Mouse (Mus musculus) embryonic facial prominence, embryonic 13.5 days (tissue): ENCODE measurements around the gene Klhdc8a. TPM values are rescaled to one million over a fixed set of nuclear protein-coding genes. Genes with fewer than 3 reads are reported as not detected.

ENCODE experiments used
- ATAC-seq: fragments of 200-750 bp; cut with Nextera tagmentation; 2 replicates; pipeline ENCODE4 v1.8.0; 2017; ENCODE audit warnings: low read depth; ENCODE audit not compliant: insufficient number of reproducible peaks, insufficient read depth, low FRiP score, low TSS enrichment
- H3K27ac ChIP-seq: fragments of 300-500 bp; sonication (generic); 2 replicates; pipeline ENCODE4 v1.5.1; 2015; ENCODE audit warnings: moderate library complexity, mild to moderate bottlenecking, inconsistent platforms
- H3K27me3 ChIP-seq: fragments of 300-500 bp; sonication (generic); 2 replicates; pipeline ENCODE4 v1.6.1; 2015; ENCODE audit warnings: mild to moderate bottlenecking, inconsistent platforms
- H3K36me3 ChIP-seq: fragments of 300-500 bp; sonication (generic); 2 replicates; pipeline ENCODE4 v1.6.1; 2015; ENCODE audit warnings: mild to moderate bottlenecking, inconsistent platforms
- H3K4me1 ChIP-seq: fragments of 300-500 bp; sonication (generic); 2 replicates; pipeline ENCODE4 v1.6.1; 2015; ENCODE audit warnings: inconsistent platforms
- H3K4me2 ChIP-seq: fragments of 300-500 bp; sonication (generic); 2 replicates; pipeline ENCODE4 v1.6.1; 2015; ENCODE audit warnings: moderate library complexity, mild to moderate bottlenecking, inconsistent platforms
- H3K4me3 ChIP-seq: fragments of 300-500 bp; sonication (generic); 2 replicates; pipeline ENCODE4 v1.5.1; 2015; ENCODE audit warnings: mild to moderate bottlenecking, inconsistent platforms
- H3K9ac ChIP-seq: fragments of 300-500 bp; sonication (generic); 2 replicates; pipeline ENCODE4 v1.6.1; 2015; ENCODE audit warnings: mild to moderate bottlenecking, inconsistent platforms
- H3K9me3 ChIP-seq: fragments of 300-500 bp; sonication (generic); 2 replicates; pipeline ENCODE4 v1.6.1; 2016; ENCODE audit warnings: inconsistent platforms
- WGBS: fragments of 180-500 bp; shearing (Covaris S2); methylation state at CpG from one replicate; pipeline ENCODE4 v1.1.7; 2015; ENCODE audit warnings: mixed read lengths; 5-methylcytosine and 5-hydroxymethylcytosine counted together
- polyA plus RNA-seq: library from polyadenylated mRNA; unstranded; fragments of >200 nt; fragmentation: Nextera tagmentation; extraction: Ambion mirVana; gene quantifications from 2 replicates; pipeline ENCODE4 v1.2.1, GENCODE M21; 2015

Klhdc8a gene
- polyA plus RNA-seq, 1 experiment from 2014 or later = 0.25 TPM

DNA sequence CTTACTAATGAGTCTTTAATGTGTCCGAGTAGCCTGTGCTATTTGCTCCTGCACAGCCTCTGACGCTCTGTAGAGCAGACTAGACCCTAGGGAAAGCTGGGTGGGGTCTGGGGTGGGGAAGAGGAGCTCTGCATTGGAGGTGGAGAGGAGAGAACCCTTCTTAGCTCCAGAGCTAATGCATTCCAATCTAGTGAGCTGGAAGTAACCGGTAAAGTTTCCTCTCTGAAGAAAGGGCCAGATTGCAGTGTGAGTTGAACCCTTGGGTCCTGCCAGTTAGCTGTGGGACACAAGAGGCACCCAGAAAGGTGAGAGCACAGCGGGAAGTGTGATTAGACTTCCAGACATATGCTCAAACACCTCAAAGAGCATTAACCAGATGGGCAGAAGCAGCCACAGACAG, 6.7 kb upstream of the Klhdc8a start:
- H3K27ac ChIP-seq = peak overlapping the region; percentile 81
- peaks cover 26% of the 10 kb centered on the region for H3K4me1 ChIP-seq
- peak overlapping the region; percentile 27; the same call in 1 of the 2 replicates for H3K9ac ChIP-seq
- H3K36me3 ChIP-seq = no peaks in the 10 kb centered on the region
- no peak for ATAC-seq
- peaks cover 17% of the 10 kb centered on the region for H3K27me3 ChIP-seq
- no peak overlapping the region for H3K4me3 ChIP-seq
- no peaks in the 10 kb centered on the region for H3K9me3 ChIP-seq
- H3K4me2 ChIP-seq = no peak overlapping the region
- 34% methylated on average over 4 of the region's 4 CpGs for WGBS

GRCm38 (mm10) chr1:132292318-132293129, 5.9 kb upstream of the Klhdc8a start:
- H3K4me3 ChIP-seq = no peak overlapping the region
- H3K9ac ChIP-seq = no peak overlapping the region
- peaks cover 26% of the 10 kb centered on the region for H3K4me1 ChIP-seq
- peaks cover 25% of the 10 kb centered on the region for H3K27me3 ChIP-seq
- H3K4me2 ChIP-seq = no peak overlapping the region
- WGBS = 37% methylated on average over 21 of the region's 21 CpGs
- no peaks in the 10 kb centered on the region for H3K9me3 ChIP-seq
- peak overlapping the region; percentile 81 for H3K27ac ChIP-seq
- no peaks in the 10 kb centered on the region for H3K36me3 ChIP-seq
- ATAC-seq = 0 out of 2 replicates have a peak, but pooled peaks have one; percentile 23

- peaks cover 55% of the 10 kb centered on the region for H3K27me3 ChIP-seq
- H3K9me3 ChIP-seq = no peaks in the 10 kb centered on the region
- no peak overlapping the region for H3K4me2 ChIP-seq
- ATAC-seq = no peak
- no peak overlapping the region for H3K9ac ChIP-seq
- no peaks in the 10 kb centered on the region for H3K36me3 ChIP-seq
- 54% methylated on average over 7 of the region's 7 CpGs for WGBS
- no peak overlapping the region for H3K4me3 ChIP-seq
- H3K4me1 ChIP-seq = peaks cover 38% of the 10 kb centered on the region
- H3K27ac ChIP-seq = no peak overlapping the region
Observed at GRCm38 (mm10) chr1:132295506-132295905, 2.9 kb upstream of the Klhdc8a start.

DNA sequence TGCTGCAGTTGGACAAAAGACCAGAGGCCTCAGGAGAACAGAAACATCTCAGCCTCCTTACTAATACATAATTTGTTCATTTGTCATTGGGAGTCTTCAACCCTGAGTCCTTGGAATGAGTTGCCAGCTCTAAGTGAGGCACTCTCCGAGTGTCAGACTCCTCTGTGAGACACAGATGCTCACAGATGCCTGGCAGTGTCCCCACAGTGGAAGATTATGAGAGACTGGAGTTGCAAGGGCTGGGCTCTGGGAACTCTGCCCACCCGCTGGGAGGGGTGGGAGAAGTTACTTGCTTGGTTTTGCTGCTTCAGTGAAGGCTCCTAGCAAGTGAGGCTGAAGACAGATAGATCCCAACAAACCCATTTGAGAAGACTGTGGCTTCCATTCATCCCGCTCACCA, 2.4 kb upstream of the Klhdc8a start:
- no peak for ATAC-seq
- WGBS = 65% methylated on average over 3 of the region's 3 CpGs
- no peak overlapping the region for H3K27ac ChIP-seq
- peaks cover 36% of the 10 kb centered on the region for H3K4me1 ChIP-seq
- H3K9ac ChIP-seq = no peak overlapping the region
- no peaks in the 10 kb centered on the region for H3K36me3 ChIP-seq
- no peaks in the 10 kb centered on the region for H3K9me3 ChIP-seq
- no peak overlapping the region for H3K4me3 ChIP-seq
- H3K27me3 ChIP-seq = peaks cover 60% of the 10 kb centered on the region
- no peak overlapping the region for H3K4me2 ChIP-seq

DNA sequence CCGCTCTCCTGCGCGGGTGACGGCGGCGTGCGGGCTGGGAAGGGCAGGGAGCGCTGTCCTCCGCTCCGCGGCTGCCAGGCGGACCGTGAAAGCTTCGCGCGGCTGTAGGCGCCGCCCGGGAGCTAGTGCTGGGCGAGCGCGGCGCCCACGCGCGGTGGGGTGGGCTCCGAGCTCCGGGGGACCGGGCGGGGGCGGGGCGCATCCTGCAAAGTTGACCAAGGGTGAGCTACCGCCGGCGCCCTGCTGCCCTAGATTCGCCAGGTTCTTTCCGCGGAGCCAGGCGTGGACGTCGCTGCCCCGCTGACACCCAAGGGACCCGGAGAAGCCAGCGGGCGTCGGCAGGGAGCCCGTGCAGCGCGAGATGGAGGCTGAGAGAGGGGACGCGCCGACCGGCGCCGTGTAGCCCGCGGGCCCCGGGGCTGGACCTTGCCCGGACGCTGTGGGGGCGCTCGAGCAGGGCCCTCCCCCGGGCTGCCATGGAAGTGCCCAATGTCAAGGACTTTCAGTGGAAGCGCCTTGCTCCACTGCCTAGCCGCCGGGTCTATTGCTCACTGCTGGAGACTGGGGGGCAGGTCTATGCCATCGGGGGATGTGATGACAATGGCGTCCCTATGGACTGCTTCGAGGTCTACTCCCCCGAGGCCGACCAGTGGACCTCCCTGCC, 507 bp downstream of the Klhdc8a start:
- Histone ChIP-seq H3K4me2 (peak overlapping the region; percentile 100), H3K9ac (peak overlapping the region; percentile 74), H3K4me3 (peak overlapping the region; percentile 61), H3K4me1 (peaks cover 15% of the 10 kb centered on the region), H3K27me3 (peaks cover 71% of the 10 kb centered on the region), H3K27ac (no peak overlapping the region), H3K36me3 (no peaks in the 10 kb centered on the region), H3K9me3 (no peaks in the 10 kb centered on the region)
- under 1% methylated on average over 65 of the region's 71 CpGs for WGBS
- no peak for ATAC-seq

GRCm38 (mm10) chr1:132299744-132300143, 1.3 kb downstream of the Klhdc8a start:
- Histone ChIP-seq H3K4me3 (no peak overlapping the region), H3K36me3 (no peaks in the 10 kb centered on the region), H3K9me3 (no peaks in the 10 kb centered on the region), H3K27me3 (peaks cover 71% of the 10 kb centered on the region), H3K4me1 (peaks cover 15% of the 10 kb centered on the region), H3K27ac (no peak overlapping the region), H3K4me2 (peak overlapping the region; percentile 100; the same call in 1 of the 2 replicates), H3K9ac (no peak overlapping the region)
- ATAC-seq = no peak
- 83% methylated on average over 5 of the region's 5 CpGs for WGBS

DNA sequence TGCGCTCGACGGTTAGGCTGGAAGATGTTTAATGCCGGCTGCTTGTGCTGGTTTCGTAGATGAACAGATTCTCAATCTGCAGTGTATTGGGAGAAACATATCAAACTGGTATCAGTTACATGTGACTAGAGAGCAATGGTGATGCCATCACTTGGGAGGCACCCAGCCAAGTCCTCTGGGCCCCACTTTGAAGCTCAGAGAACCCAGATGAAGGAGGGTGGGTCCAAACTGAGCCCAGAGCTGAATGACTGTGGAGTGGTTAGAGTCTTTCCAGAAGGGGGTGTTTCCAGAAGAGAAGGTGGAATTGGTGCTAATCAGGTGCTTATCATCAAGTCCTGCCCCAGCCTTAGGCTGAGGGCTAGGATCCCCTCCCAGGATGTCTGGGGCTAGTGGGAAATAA, 2.8 kb downstream of the Klhdc8a start:
- H3K4me3 ChIP-seq = no peak overlapping the region
- H3K9me3 ChIP-seq = no peaks in the 10 kb centered on the region
- H3K27ac ChIP-seq = no peak overlapping the region
- ATAC-seq = no peak
- H3K9ac ChIP-seq = no peak overlapping the region
- H3K4me2 ChIP-seq = no peak overlapping the region
- 93% methylated on average over 5 of the region's 5 CpGs for WGBS
- no peaks in the 10 kb centered on the region for H3K36me3 ChIP-seq
- H3K27me3 ChIP-seq = peaks cover 65% of the 10 kb centered on the region
- peaks cover 15% of the 10 kb centered on the region for H3K4me1 ChIP-seq

DNA sequence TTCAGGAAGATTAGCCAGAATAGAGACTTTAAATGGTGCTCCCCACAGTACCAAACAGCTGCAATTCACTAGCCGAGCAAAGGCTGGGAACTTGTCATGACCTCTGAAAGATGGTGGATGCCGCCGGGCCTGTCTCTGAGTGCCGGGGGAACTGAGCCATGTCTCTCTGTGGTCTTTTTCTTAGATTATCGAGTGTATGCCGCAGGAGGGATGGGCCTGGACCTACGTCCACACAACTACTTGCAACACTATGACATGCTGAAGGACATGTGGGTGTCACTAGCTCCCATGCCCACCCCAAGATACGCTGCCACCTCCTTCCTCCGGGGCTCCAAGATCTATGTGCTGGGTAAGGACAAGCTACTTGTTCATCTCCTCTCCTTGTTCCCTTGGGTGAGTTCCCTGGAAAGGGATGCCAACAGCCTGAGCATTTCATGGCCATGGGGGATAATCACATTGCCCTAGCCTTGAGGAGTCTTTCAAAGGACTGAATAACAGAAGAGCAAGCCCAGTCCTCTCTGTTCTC, 4.0 kb downstream of the Klhdc8a start:
- H3K9me3 ChIP-seq = no peaks in the 10 kb centered on the region
- no peak overlapping the region for H3K4me2 ChIP-seq
- H3K36me3 ChIP-seq = no peaks in the 10 kb centered on the region
- H3K9ac ChIP-seq = no peak overlapping the region
- 87% methylated on average over 9 of the region's 9 CpGs for WGBS
- no peak overlapping the region for H3K27ac ChIP-seq
- H3K4me1 ChIP-seq = peaks cover 15% of the 10 kb centered on the region
- no peak for ATAC-seq
- no peak overlapping the region for H3K4me3 ChIP-seq
- H3K27me3 ChIP-seq = peaks cover 54% of the 10 kb centered on the region

- Histone ChIP-seq H3K36me3 (no peaks in the 10 kb centered on the region), H3K4me2 (no peak overlapping the region), H3K4me1 (no peaks in the 10 kb centered on the region), H3K27me3 (peaks cover 36% of the 10 kb centered on the region), H3K27ac (no peak overlapping the region), H3K9ac (no peak overlapping the region), H3K4me3 (no peak overlapping the region), H3K9me3 (no peaks in the 10 kb centered on the region)
- 25% methylated on average over 9 of the region's 9 CpGs for WGBS
- ATAC-seq = no peak
Observed at GRCm38 (mm10) chr1:132304618-132305214, 6.3 kb downstream of the Klhdc8a start.

- no peak for ATAC-seq
- Histone ChIP-seq H3K4me1 (no peaks in the 10 kb centered on the region), H3K36me3 (no peaks in the 10 kb centered on the region), H3K4me2 (no peak overlapping the region), H3K27ac (no peak overlapping the region), H3K4me3 (no peak overlapping the region), H3K9ac (no peak overlapping the region), H3K27me3 (peaks cover 23% of the 10 kb centered on the region), H3K9me3 (no peaks in the 10 kb centered on the region)
- WGBS = 34% methylated on average over 4 of the region's 4 CpGs
Observed at GRCm38 (mm10) chr1:132306160-132306559, 7.7 kb downstream of the Klhdc8a start.

DNA sequence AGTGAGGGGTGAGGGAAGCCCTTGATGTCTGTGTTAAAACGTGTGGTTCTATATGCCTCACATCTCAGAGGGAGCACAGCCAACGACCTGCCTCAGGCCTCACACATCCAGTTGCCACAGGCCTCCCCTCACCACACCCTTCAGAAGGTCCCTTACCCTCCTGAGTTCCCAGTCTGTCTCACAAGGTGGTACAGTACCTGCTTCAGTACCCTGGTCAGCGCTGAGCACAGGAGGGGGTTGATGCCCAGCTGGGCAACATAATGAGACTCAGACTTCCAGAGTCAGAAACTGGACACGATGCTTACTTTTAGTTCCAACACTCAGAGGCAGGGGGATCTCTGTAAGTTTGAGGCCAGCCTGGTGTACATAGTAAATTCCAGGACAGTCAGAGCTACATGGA, 8.4 kb downstream of the Klhdc8a start:
- Histone ChIP-seq H3K27me3 (peaks cover 21% of the 10 kb centered on the region), H3K9ac (no peak overlapping the region), H3K9me3 (no peaks in the 10 kb centered on the region), H3K27ac (no peak overlapping the region), H3K4me2 (no peak overlapping the region), H3K36me3 (no peaks in the 10 kb centered on the region), H3K4me1 (no peaks in the 10 kb centered on the region), H3K4me3 (no peak overlapping the region)
- 15% methylated on average over 4 of the region's 4 CpGs for WGBS
- ATAC-seq = 0 out of 2 replicates have a peak, but pooled peaks have one; percentile 32
